Mouse (Mus musculus) myocyte (in vitro differentiated cells): Measurements from ENCODE around the gene Capns2. TPM values are rescaled to one million over a fixed set of nuclear protein-coding genes. Genes with fewer than 3 reads are reported as not detected.

ENCODE experiments used
- H3K27me3 ChIP-seq: one replicate; pipeline ENCODE4 v1.6.1; 2011; ENCODE audit not compliant: control insufficient read depth, insufficient read depth, insufficient read length
- H3K36me3 ChIP-seq: one replicate; pipeline ENCODE4 v1.6.1; 2011; ENCODE audit not compliant: control insufficient read depth, insufficient read depth
- H3K4me2 ChIP-seq: one replicate; pipeline ENCODE4 v1.6.1; 2011; ENCODE audit warnings: low read depth, control low read depth
- H3K4me3 ChIP-seq: one replicate; pipeline ENCODE4 v1.5.1; 2011; ENCODE audit warnings: mild to moderate bottlenecking, control low read depth, moderate library complexity
- H3K79me2 ChIP-seq: one replicate; pipeline ENCODE4 v1.6.1; 2011; ENCODE audit not compliant: control insufficient read depth, insufficient read depth
- H3ac ChIP-seq: one replicate; pipeline ENCODE4 v1.6.1; 2011; ENCODE audit not compliant: control insufficient read depth, insufficient read length
- CEBPB ChIP-seq: IDR thresholded peaks from 2 replicates; pipeline ENCODE4 v1.6.1; 2011; ENCODE audit warnings: mild to moderate bottlenecking, moderate library complexity; ENCODE audit not compliant: poor library complexity, insufficient read depth, severe bottlenecking
- E2F4 ChIP-seq: IDR thresholded peaks from one replicate; pipeline ENCODE4 v1.6.1; 2011; ENCODE audit warnings: mild to moderate bottlenecking, control low read depth, moderate library complexity; ENCODE audit not compliant: insufficient read depth
- MAX ChIP-seq: IDR thresholded peaks from one replicate; pipeline ENCODE4 v1.6.1; 2011; ENCODE audit warnings: low read depth, mild to moderate bottlenecking, control low read depth
- MYOD1 ChIP-seq, 3 experiments: IDR thresholded peaks; one replicate each; pipeline ENCODE4 v1.6.1; 2011; ENCODE audit warnings: control low read depth in 2 of 3, low read depth in 2 of 3, mild to moderate bottlenecking in 2 of 3, moderate library complexity in 1 of 3; ENCODE audit not compliant: insufficient read length in 2 of 3, control insufficient read depth in 1 of 3
- MYOG ChIP-seq, 3 experiments: IDR thresholded peaks; one replicate each; pipeline ENCODE4 v1.6.1; 2011; ENCODE audit warnings: control low read depth in 2 of 3, low read depth in 2 of 3, mild to moderate bottlenecking in 2 of 3; ENCODE audit not compliant: insufficient read length in 2 of 3, control insufficient read depth in 1 of 3, insufficient read depth in 1 of 3
- POLR2A ChIP-seq: IDR thresholded peaks from one replicate; pipeline ENCODE4 v1.6.1; 2011; ENCODE audit warnings: low read depth, mild to moderate bottlenecking, control low read depth, moderate library complexity; ENCODE audit not compliant: insufficient read length
- POLR2AphosphoS2 ChIP-seq: IDR thresholded peaks from one replicate; pipeline ENCODE4 v1.6.1; 2011; ENCODE audit warnings: low read depth, control low read depth; ENCODE audit not compliant: insufficient read length
- REST ChIP-seq: IDR thresholded peaks from one replicate; pipeline ENCODE4 v1.6.1; 2011; ENCODE audit warnings: mild to moderate bottlenecking, control low read depth, moderate library complexity; ENCODE audit not compliant: insufficient read depth, insufficient read length
- SRF ChIP-seq: IDR thresholded peaks from one replicate; pipeline ENCODE4 v1.6.1; 2011; ENCODE audit warnings: low read depth; ENCODE audit not compliant: control insufficient read depth, insufficient read length
- TCF12 ChIP-seq: IDR thresholded peaks from one replicate; pipeline ENCODE4 v1.6.1; 2011; ENCODE audit warnings: mild to moderate bottlenecking, control low read depth; ENCODE audit not compliant: poor library complexity, insufficient read depth, severe bottlenecking
- TCF3 ChIP-seq: IDR thresholded peaks from one replicate; pipeline ENCODE4 v1.6.1; 2011; ENCODE audit warnings: low read depth, control low read depth; ENCODE audit not compliant: insufficient read length
- USF1 ChIP-seq: IDR thresholded peaks from one replicate; pipeline ENCODE4 v1.6.1; 2011; ENCODE audit warnings: low read depth, mild to moderate bottlenecking, control low read depth, moderate library complexity
- polyA plus RNA-seq: library from polyadenylated mRNA; unstranded; fragments of >200 nt; fragmentation: generic; extraction: Trizol; gene quantifications from one replicate; pipeline ENCODE4 v1.2.1, GENCODE M21; 2012; ENCODE audit warnings: missing spikeins

Capns2 gene
- polyA plus RNA-seq, 1 experiment = 0.04 TPM

DNA sequence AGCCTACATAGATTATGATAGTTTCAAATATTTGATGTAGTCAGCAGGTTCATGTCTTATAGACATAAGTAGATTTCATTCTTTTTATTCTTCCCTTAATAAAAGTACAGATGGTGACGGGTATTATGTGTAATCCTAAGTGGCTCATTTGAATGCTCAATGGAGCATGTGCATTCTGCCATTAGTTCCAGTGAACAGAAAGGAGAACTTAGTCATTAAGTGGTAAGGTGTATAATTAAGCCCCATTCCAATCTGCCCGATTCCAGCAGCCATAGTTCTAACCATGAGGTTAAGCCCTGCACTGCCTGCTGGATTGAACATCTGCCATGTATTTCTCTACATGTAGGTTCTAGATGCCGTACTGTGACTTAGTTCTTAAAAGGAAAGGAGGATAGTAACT is 20.6 kb downstream of the Capns2 start:
- H3K4me3 ChIP-seq = no peak overlapping the region
- no peaks in the 10 kb centered on the region for H3K79me2 ChIP-seq
- TF ChIP-seq MYOG (IDR thresholded peaks at IDR 0.05; ENCODE audit: control insufficient read depth in 1 of 3, insufficient read depth in 1 of 3, insufficient read length in 2 of 3, low read depth in 2 of 3) (no peak), MYOD1 (IDR thresholded peaks at IDR 0.05; ENCODE audit: control insufficient read depth in 1 of 3, insufficient read length in 2 of 3, low read depth in 2 of 3) (no peak), POLR2A (no peak), CEBPB (no peak), TCF12 (no peak)
- H3ac ChIP-seq = no peak overlapping the region
- H3K36me3 ChIP-seq = no peaks in the 10 kb centered on the region
- no peaks in the 10 kb centered on the region for H3K27me3 ChIP-seq
- no peak overlapping the region for H3K4me2 ChIP-seq

DNA sequence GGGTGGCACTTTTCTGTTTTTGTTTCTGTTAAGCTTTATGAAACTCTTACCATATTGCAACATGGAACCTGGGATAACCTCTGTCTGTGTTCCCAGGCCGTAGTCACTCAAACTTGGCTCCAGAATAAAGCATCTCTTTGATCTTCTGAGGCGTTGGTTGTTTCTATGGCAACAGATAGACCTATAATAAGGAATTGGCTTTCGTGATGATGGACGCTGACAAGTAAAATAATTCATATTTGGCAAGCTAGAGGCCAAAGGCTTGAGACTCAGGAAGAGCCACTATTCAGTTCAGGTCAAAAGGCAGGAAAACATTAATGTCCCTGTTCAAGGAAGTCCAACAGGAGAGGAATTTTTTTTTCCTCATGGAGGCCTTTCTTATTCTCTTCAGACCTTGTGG is 27.8 kb downstream of the Capns2 start:
- Histone ChIP-seq H3ac (no peak overlapping the region), H3K27me3 (no peaks in the 10 kb centered on the region), H3K4me2 (no peak overlapping the region), H3K36me3 (no peaks in the 10 kb centered on the region), H3K79me2 (no peaks in the 10 kb centered on the region), H3K4me3 (no peak overlapping the region)
- no peak for TF ChIP-seq POLR2A
- no peak for TF ChIP-seq USF1
- no peak for TF ChIP-seq CEBPB
- TF ChIP-seq TCF3 = no peak
- no peak for TF ChIP-seq SRF
- no peak for TF ChIP-seq MAX
- no peak for TF ChIP-seq REST
- no peak for TF ChIP-seq MYOD1 (IDR thresholded peaks at IDR 0.05; ENCODE audit: control insufficient read depth in 1 of 3, insufficient read length in 2 of 3, low read depth in 2 of 3)
- no peak for TF ChIP-seq MYOG (IDR thresholded peaks at IDR 0.05; ENCODE audit: control insufficient read depth in 1 of 3, insufficient read depth in 1 of 3, insufficient read length in 2 of 3, low read depth in 2 of 3)
- no peak for TF ChIP-seq E2F4
- no peak for TF ChIP-seq TCF12
- TF ChIP-seq POLR2AphosphoS2 = no peak

DNA sequence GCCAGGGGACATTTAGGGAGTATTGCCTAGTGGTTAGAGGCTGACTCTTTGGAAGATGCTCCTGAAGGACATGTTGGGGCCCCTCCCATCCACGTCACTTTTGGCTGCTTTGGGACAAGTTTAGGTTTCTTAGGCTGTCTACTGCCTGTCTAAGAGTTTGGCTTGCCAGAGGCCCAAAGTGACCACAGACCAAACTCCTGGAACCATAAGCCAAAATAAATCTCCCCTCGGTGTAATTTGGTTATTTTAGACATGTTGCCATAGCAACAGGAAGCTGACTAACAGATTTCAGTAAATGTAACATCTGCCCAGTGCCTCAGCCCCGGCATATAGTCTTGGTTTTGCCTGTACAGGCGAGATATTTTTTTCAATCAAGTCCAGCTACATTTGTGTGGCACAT is 36.8 kb downstream of the Capns2 start:
- Histone ChIP-seq H3ac (no peak overlapping the region), H3K27me3 (no peaks in the 10 kb centered on the region), H3K4me3 (no peak overlapping the region), H3K36me3 (no peaks in the 10 kb centered on the region), H3K79me2 (no peaks in the 10 kb centered on the region), H3K4me2 (no peak overlapping the region)
- TF ChIP-seq SRF = no peak
- no peak for TF ChIP-seq POLR2A

DNA sequence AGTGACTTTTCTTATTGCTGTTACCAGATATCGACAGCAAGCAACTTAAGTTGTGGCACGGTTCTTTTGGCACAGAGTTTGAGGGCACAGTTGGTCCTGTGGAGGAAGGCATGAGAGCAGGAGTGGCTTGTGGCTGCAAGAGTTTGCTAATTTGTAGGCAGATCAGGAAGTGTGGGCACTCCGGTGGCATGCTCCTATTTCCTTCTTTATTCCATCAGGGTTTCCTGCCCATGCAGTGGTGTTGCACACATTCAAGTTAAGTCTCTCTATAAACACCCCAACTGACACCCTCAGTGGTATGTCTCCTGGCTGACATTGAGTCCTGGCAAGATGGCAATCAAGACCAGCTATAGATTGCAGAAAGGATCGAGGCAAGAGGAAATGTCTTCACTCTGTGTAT is 47.9 kb downstream of the Capns2 start:
- no peaks in the 10 kb centered on the region for H3K79me2 ChIP-seq
- no peaks in the 10 kb centered on the region for H3K36me3 ChIP-seq
- TF ChIP-seq USF1 (no peak), MYOD1 (IDR thresholded peaks at IDR 0.05; ENCODE audit: control insufficient read depth in 1 of 3, insufficient read length in 2 of 3, low read depth in 2 of 3) (no peak), SRF (no peak)
- no peak overlapping the region for H3K4me3 ChIP-seq
- no peaks in the 10 kb centered on the region for H3K27me3 ChIP-seq
- no peak overlapping the region for H3K4me2 ChIP-seq
- H3ac ChIP-seq = no peak overlapping the region

DNA sequence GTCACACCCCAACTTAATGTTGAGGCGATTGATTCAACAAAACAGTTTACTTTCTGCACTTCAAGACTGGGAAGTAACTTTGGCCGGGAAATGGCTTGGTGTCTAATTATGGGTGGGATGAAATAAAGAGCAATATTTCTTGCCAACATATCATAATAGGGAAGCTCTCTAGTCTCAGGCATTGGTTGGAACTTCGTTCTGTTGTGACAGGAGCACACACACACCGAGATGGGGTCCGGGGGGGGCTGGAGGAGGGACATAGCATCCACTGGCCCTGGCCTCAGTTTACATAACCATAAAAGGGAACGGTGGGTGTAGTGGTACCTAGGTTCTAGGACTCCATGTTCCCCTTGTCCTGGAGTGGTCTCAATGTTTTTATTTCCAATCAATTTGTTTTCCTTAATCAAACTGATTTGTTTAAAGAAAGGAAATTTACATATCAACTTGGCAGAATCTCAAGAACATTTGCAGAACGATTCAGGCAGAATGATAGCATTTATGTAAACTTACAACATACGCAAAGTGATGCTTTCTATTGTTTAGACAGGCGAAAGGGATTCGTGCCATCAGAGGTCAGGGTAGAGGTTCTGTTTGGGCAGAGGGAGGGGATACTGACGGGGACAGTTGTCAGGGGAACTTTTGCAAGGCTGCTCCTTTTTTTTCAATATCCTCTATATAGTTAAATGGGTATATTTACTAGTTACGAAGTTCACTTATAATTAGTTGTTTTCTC is 49.6 kb downstream of the Capns2 start:
- TF ChIP-seq MYOG (IDR thresholded peaks at IDR 0.05; ENCODE audit: control insufficient read depth in 1 of 3, insufficient read depth in 1 of 3, insufficient read length in 2 of 3, low read depth in 2 of 3) (no peak), MYOD1 (IDR thresholded peaks at IDR 0.05; ENCODE audit: control insufficient read depth in 1 of 3, insufficient read length in 2 of 3, low read depth in 2 of 3) (no peak), E2F4 (no peak)
- H3ac ChIP-seq = no peak overlapping the region
- H3K4me3 ChIP-seq = no peak overlapping the region
- H3K79me2 ChIP-seq = no peaks in the 10 kb centered on the region
- H3K4me2 ChIP-seq = no peak overlapping the region
- no peaks in the 10 kb centered on the region for H3K36me3 ChIP-seq
- no peaks in the 10 kb centered on the region for H3K27me3 ChIP-seq

Other genes starting within 250 kb of the Capns2 start
- not detected for gene Irx6, start 227.1 kb upstream of the Capns2 start, polyA plus RNA-seq
- 78.8 TPM for gene Mmp2, start 74.1 kb upstream of the Capns2 start, polyA plus RNA-seq
- gene Lpcat2, start 46.1 kb upstream of the Capns2 start, polyA plus RNA-seq = 0.08 TPM
- gene Slc6a2, start 58.7 kb downstream of the Capns2 start, polyA plus RNA-seq = 0.01 TPM
- gene Ces1a, start 146.8 kb downstream of the Capns2 start, polyA plus RNA-seq = 0.16 TPM
- not detected for gene Ces1b, start 178.6 kb downstream of the Capns2 start, polyA plus RNA-seq
- not detected for gene Ces1c, start 229.9 kb downstream of the Capns2 start, polyA plus RNA-seq